Mouse (Mus musculus): Measurements from ENCODE around the gene Scgb2b3.

Gene Scgb2b3

GRCm38 (mm10) chr7:31362022-31362560 is at the start of gene Scgb2b3:
Gene Scgb2b3, minus strand, starts transcription at chr7:31362072.
- no peak for DNase-seq (ENCODE audit: low spot score)

DNA sequence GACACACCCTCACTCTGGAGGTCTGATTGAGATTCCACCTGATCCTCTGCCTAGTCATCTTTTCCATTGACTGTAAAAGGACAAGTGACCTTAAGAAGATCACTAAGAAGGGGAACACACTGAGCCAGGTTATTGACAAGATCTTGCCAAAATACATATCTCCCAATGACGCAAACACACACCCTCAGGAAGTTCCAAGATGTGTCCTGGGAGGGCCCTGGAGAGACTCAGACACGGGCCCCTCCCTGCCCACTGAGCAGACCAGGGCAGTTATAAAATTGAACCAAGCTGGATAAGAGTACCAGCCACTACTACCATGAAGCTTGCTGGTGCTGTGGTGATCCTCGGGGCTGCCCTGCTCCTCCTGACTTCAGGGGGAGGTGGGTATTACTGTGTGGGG is 13.4 kb upstream of the Scgb2b3 start, which contains the start of gene Scgb1b3:
TSS of gene Scgb1b3 (plus strand) at position 301 of the 400 bp plus-strand sequence.
- no peak for DNase-seq (ENCODE audit: low spot score)
